Mouse (Mus musculus) right cerebral cortex, postnatal 25 days (tissue): ENCODE measurements around the gene Cox6b1.

Experiments
- DNase-seq: peaks from one replicate; pipeline ENCODE4 v3.0.0; 2022

Gene Cox6b1

DNA sequence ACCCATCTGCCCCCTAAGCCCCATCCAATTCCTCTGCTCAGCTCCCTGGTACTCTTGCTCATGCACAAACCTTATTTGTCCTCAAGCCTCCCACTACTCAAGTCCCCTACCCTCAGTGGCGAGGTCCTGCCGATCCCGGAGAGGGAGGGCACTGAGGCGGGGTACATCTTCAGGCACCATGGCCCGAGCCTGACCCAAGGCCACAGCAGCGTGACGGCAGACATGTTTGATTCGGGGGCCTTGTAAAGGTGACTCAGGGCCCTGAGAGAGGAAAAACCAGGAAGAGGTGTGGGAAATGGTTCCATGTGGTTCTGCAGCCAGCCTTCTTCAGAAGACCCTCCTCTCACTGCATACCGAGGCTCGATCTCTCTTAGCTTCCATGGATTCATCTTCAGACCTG lies 41.6 kb downstream of the Cox6b1 start:
- DNase-seq: no peak

DNA sequence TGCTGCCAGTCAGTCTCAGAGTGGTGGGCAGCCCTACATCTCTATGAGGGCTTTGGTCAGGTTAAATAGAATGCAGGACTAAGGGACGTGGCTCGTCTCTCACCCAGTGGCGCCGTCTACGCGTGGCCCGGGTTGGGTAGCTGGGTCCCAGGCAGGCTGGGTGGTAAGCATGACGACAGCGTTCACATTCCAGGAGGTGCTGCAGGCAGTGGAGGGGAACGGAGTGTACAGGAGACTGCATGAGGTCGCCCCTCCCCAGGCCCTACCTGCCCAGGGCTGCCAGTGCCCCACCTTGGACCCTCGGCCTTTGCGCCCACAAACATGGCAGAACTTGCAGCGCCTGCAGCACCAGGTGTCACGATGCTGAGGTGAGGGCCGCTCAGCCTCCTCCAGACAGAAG lies 44.4 kb downstream of the Cox6b1 start:
- DNase-seq: no peak

DNA sequence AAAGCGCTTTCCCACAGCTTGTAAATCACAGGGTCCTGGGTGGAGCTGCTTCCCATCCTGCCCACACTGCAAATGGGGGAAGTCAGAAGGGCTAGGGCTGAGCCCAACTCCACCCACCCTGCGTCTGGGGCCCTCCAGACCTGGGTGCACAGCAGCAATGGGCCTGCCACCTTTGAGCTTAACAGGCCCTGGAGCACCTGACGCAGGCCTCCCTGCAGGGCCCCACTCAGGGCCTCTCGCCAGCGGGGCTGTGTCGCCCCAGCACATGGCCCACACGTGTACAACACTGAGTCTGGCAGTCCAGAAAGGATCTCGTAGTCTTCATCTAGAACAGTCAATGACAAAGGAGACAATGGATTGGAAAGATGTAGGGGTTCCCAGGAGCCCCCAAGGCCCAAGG lies 46.0 kb downstream of the Cox6b1 start:
- no peak for DNase-seq

DNA sequence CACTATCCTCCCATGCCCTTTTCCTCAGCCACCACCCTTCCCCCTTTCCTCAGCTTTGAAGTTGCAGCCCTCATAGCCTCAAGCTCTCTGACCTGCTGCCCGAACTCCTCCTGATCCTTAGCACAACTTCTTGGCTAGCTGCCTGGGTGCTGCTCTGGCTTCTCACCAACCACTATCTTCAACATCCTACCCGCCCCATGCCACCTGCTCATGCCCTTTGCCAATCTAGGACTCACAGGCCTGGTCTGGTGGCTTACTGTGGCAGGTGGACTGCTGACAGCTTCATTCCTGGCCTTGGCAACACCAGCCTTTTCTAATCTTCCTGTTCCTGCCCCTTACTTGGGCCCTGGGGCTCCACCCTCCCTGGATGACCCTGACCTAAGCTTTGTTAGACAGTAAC lies 53.0 kb downstream of the Cox6b1 start:
- DNase-seq: no peak

DNA sequence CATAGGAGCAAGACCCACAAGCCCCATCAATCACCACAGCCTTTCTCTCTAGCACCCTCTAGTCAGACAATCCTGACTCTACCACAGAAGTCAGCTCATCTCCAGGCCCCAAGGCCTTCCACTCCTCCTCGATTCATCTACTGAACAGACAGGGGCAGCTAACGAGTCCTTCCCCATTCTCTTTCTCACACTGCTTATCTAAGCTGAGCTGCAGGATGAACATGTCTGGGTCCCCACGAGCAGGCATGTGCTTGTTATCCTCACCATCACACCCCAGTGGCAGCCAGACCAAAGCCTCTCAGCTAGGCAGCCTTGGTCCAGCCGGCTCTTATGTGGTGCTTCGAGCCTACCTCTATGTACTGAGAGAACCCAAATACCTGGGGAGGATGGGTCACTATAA lies 53.6 kb downstream of the Cox6b1 start:
- DNase-seq: no peak

DNA sequence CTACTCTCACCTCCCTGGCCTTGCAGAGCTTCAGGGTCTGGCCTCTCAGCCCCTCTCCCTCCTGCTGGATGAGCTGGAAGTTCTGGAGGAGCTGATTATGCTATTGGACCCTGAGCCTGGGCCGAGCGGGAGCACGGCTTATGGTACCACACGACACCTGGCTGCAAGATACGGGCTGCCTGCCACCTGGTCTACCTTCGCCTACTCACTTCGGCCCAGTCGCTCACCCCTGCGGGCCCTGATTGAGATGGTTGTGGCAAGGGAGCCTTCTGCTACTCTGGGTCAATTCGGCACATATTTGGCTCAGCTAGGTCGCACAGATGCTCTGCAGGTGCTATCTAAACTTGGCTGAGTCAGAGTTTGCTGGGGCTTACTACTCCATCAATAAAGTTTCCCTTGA lies 58.4 kb downstream of the Cox6b1 start:
- DNase-seq: no peak
